Mouse (Mus musculus): ENCODE measurements around the gene Mlph.

Mlph gene

GRCm38 (mm10) chr1:90909631-90910152, 5.2 kb upstream of the Mlph start:
- DNase-seq, result peak; percentile 90

GRCm38 (mm10) chr1:90913231-90913630, 1.7 kb upstream of the Mlph start:
- no peak for DNase-seq

- no peak for DNase-seq
These were observed 2.6 kb downstream of the Mlph start for GRCm38 (mm10) chr1:90917509-90917908.

GRCm38 (mm10) chr1:90921687-90922086, 6.8 kb downstream of the Mlph start:
- DNase-seq, result no peak

- DNase-seq, result peak; percentile 15
These were observed 11.1 kb downstream of the Mlph start for GRCm38 (mm10) chr1:90926030-90926429.

- DNase-seq, result peak; percentile 66
These were observed 12.4 kb downstream of the Mlph start for GRCm38 (mm10) chr1:90927308-90927707.

- DNase-seq, result peak; percentile 8
These were observed 13.2 kb downstream of the Mlph start for GRCm38 (mm10) chr1:90927929-90928574.

- DNase-seq, result peak; percentile 92
These were observed 13.7 kb downstream of the Mlph start for GRCm38 (mm10) chr1:90928575-90928934.

GRCm38 (mm10) chr1:90933001-90933400, 18.1 kb downstream of the Mlph start:
- DNase-seq, result no peak

- DNase-seq, result no peak
These were observed 22.1 kb downstream of the Mlph start for GRCm38 (mm10) chr1:90936990-90937389.

GRCm38 (mm10) chr1:90939980-90940379, 25.1 kb downstream of the Mlph start:
- no peak for DNase-seq

GRCm38 (mm10) chr1:90945171-90945570, 30.3 kb downstream of the Mlph start:
- no peak for DNase-seq

GRCm38 (mm10) chr1:90947252-90947651, 32.4 kb downstream of the Mlph start:
- DNase-seq, result no peak

- DNase-seq, result no peak
These were observed 34.4 kb downstream of the Mlph start for GRCm38 (mm10) chr1:90949309-90949708.

- no peak for DNase-seq
These were observed 36.8 kb downstream of the Mlph start for GRCm38 (mm10) chr1:90951670-90952069.

- no peak for DNase-seq
These were observed 37.9 kb downstream of the Mlph start, which contains the start of gene Prlh for GRCm38 (mm10) chr1:90952808-90953207. Prlh (plus strand) TSS chr1:90953108.

GRCm38 (mm10) chr1:90953688-90954087, 38.8 kb downstream of the Mlph start:
- no peak for DNase-seq

- DNase-seq, result peak; percentile 76
These were observed 41.6 kb downstream of the Mlph start for GRCm38 (mm10) chr1:90956245-90957096.

- DNase-seq, result peak; percentile 30
These were observed 47.6 kb downstream of the Mlph start for GRCm38 (mm10) chr1:90962526-90962925.

GRCm38 (mm10) chr1:90962994-90963393, 48.1 kb downstream of the Mlph start:
- DNase-seq, result peak; percentile 64

GRCm38 (mm10) chr1:90967583-90967982, 52.7 kb downstream of the Mlph start:
- DNase-seq, result peak; percentile 76

GRCm38 (mm10) chr1:90968649-90969048, 53.8 kb downstream of the Mlph start:
- DNase-seq, result no peak

GRCm38 (mm10) chr1:90969347-90969784, 54.5 kb downstream of the Mlph start, which contains the start of gene Rab17:
Rab17 (minus strand) TSS chr1:90969661.
- DNase-seq, result peak; percentile 74

- DNase-seq, result no peak
These were observed 55.1 kb downstream of the Mlph start for GRCm38 (mm10) chr1:90969881-90970390.

All from kidney, postnatal 14 days (tissue).